Mouse (Mus musculus) kidney, embryonic 14.5 days (tissue): ENCODE results near the gene Ranbp10. TPM values are rescaled to one million over a fixed set of nuclear protein-coding genes. Genes with fewer than 3 reads are reported as not detected.
"Not testable (repeated sequence)": the region's sequence is repeated elsewhere in the genome, so short reads cannot be mapped to it uniquely, and the experiment has no call there.

Experiments used
- ATAC-seq: fragments of 200-750 bp; cut with Nextera tagmentation; 2 replicates; pipeline ENCODE4 v1.8.0; 2017; ENCODE audit warnings: moderate number of reproducible peaks, mild to moderate bottlenecking, moderate TSS enrichment, moderate library complexity; ENCODE audit not compliant: low FRiP score, low TSS enrichment
- H3K27ac ChIP-seq: fragments of 300-500 bp; sonication (generic); 2 replicates; pipeline ENCODE4 v1.5.1; 2014; ENCODE audit warnings: low read depth, mild to moderate bottlenecking, low read length, moderate library complexity, mixed read lengths
- H3K27me3 ChIP-seq: fragments of 300-500 bp; sonication (generic); 2 replicates; pipeline ENCODE4 v1.6.1; 2014; ENCODE audit warnings: mild to moderate bottlenecking, low read length; ENCODE audit not compliant: control insufficient read depth, insufficient read depth
- H3K36me3 ChIP-seq: fragments of 300-500 bp; sonication (generic); 2 replicates; pipeline ENCODE4 v1.6.1; 2014; ENCODE audit warnings: low read length, mixed read lengths; ENCODE audit not compliant: control insufficient read depth, insufficient read depth
- H3K4me1 ChIP-seq: fragments of 300-500 bp; sonication (generic); 2 replicates; pipeline ENCODE4 v1.6.1; 2014; ENCODE audit warnings: low read length, mixed read lengths; ENCODE audit not compliant: control insufficient read depth, insufficient read depth
- H3K4me2 ChIP-seq: fragments of 300-500 bp; sonication (generic); replicated peaks from 2 replicates; pipeline ENCODE4 v1.6.1; 2014; ENCODE audit warnings: low read depth, mild to moderate bottlenecking, low read length
- H3K4me3 ChIP-seq: fragments of 300-500 bp; sonication (generic); 2 replicates; pipeline ENCODE4 v1.5.1; 2014; ENCODE audit warnings: mild to moderate bottlenecking, low read length
- H3K9ac ChIP-seq: fragments of 300-500 bp; sonication (generic); 2 replicates; pipeline ENCODE4 v1.6.1; 2014; ENCODE audit warnings: low read depth, mild to moderate bottlenecking, low read length, moderate library complexity
- H3K9me3 ChIP-seq: fragments of 300-500 bp; sonication (generic); 2 replicates; pipeline ENCODE4 v1.6.1; 2016; ENCODE audit warnings: low read length; ENCODE audit not compliant: control insufficient read depth
- WGBS: fragments of 180-500 bp; shearing (Covaris S2); extraction: QIAGEN DNeasy Blood & Tissue Kit; methylation state at CpG from one replicate; pipeline ENCODE4 v1.1.7; 2014; 5-methylcytosine and 5-hydroxymethylcytosine counted together
- polyA plus RNA-seq: library from polyadenylated mRNA; unstranded; fragments of >200 nt; fragmentation: Nextera tagmentation; extraction: Ambion mirVana; gene quantifications from 2 replicates; pipeline ENCODE4 v1.2.1, GENCODE M21; 2014

The Ranbp10 gene
- polyA plus RNA-seq, 1 experiment from 2014 or later, result 14.9 TPM

- no peak overlapping the region for H3K9ac ChIP-seq
- no peak for ATAC-seq
- peaks cover 5% of the 10 kb centered on the region; the same call in 1 of the 2 replicates for H3K4me1 ChIP-seq
- WGBS, result 93% methylated on average over 11 of the region's 11 CpGs
- peaks cover 57% of the 10 kb centered on the region for H3K36me3 ChIP-seq
- no peak overlapping the region for H3K4me3 ChIP-seq
- no peaks in the 10 kb centered on the region for H3K9me3 ChIP-seq
- H3K27ac ChIP-seq, result no peak overlapping the region
- H3K27me3 ChIP-seq, result no peaks in the 10 kb centered on the region
- H3K4me2 ChIP-seq, result no peak overlapping the region
Observed at GRCm38 (mm10) chr8:105846678-105847077, 19.5 kb upstream of the Ranbp10 start.

GRCm38 (mm10) chr8:105839209-105839608 lies 12.1 kb upstream of the Ranbp10 start:
- no peak overlapping the region for H3K27ac ChIP-seq
- H3K36me3 ChIP-seq, result peaks cover 8% of the 10 kb centered on the region
- no peaks in the 10 kb centered on the region for H3K4me1 ChIP-seq
- H3K27me3 ChIP-seq, result no peaks in the 10 kb centered on the region
- 95% methylated on average over 5 of the region's 5 CpGs for WGBS
- H3K9me3 ChIP-seq, result no peaks in the 10 kb centered on the region
- H3K4me3 ChIP-seq, result no peak overlapping the region
- H3K9ac ChIP-seq, result no peak overlapping the region
- no peak overlapping the region for H3K4me2 ChIP-seq
- no peak for ATAC-seq

GRCm38 (mm10) chr8:105836991-105837390 lies 9.8 kb upstream of the Ranbp10 start:
- no peak for ATAC-seq
- Histone ChIP-seq H3K4me1 (no peaks in the 10 kb centered on the region), H3K4me2 (no peak overlapping the region), H3K36me3 (no peaks in the 10 kb centered on the region), H3K4me3 (no peak overlapping the region), H3K27ac (no peak overlapping the region), H3K9me3 (no peaks in the 10 kb centered on the region), H3K9ac (no peak overlapping the region), H3K27me3 (no peaks in the 10 kb centered on the region)
- 88% methylated on average over 6 of the region's 6 CpGs for WGBS

DNA sequence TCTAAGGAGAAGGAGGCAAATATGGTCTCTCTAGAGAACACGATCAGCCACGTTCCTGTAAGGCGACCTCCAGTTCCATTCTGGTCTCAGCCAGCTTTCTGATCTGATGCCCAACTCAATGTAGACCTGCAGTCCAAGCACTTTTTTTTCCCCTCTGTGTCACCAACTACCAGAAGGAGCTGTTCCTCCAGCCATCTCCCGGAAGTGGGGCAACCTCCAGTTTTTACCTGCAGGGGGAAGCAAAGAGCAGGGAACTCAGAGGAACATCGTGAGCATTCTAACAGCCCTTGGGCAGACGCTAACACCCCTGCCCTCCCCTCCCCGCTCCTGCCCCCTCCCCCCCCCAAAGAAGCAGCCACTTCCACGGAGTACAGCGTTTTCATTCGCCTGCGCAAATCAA lies 8.2 kb upstream of the Ranbp10 start:
- H3K9me3 ChIP-seq, result no peaks in the 10 kb centered on the region
- no peaks in the 10 kb centered on the region for H3K36me3 ChIP-seq
- H3K27ac ChIP-seq, result no peak overlapping the region
- no peak overlapping the region for H3K4me3 ChIP-seq
- no peaks in the 10 kb centered on the region for H3K27me3 ChIP-seq
- WGBS, result 29% methylated on average over 11 of the region's 11 CpGs
- H3K4me2 ChIP-seq, result no peak overlapping the region
- no peak for ATAC-seq
- no peak overlapping the region for H3K9ac ChIP-seq
- no peaks in the 10 kb centered on the region for H3K4me1 ChIP-seq

DNA sequence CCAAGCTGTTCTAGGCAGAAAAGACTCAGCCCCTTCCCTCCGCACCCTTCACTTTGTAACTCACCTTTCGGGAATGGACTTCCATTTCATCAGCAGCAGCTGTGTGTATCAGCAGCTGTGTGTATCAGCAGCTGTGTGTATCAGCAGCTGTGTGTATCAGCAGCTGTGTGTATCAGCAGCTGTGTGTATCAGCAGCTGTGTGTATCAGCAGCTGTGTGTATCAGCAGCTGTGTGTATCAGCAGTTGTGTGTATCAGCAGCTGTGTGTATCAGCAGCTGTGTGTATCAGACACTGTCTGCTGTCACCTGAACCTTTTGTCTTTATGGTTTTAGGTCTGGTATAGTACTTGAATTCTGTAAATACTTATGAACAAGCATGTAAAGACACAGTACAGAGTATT lies 6.6 kb upstream of the Ranbp10 start:
- H3K4me2 ChIP-seq, ATAC-seq, H3K9me3 ChIP-seq, H3K27me3 ChIP-seq, H3K4me1 ChIP-seq, H3K36me3 ChIP-seq, H3K4me3 ChIP-seq, H3K27ac ChIP-seq, H3K9ac ChIP-seq: not testable (repeated sequence)
- WGBS, result 85% methylated on average over 2 of the region's 2 CpGs

- Histone ChIP-seq H3K9ac (peak overlapping the region; percentile 90), H3K4me3 (peak overlapping the region; percentile 70), H3K27me3 (no peaks in the 10 kb centered on the region), H3K27ac (peak overlapping the region; percentile 44), H3K9me3 (no peaks in the 10 kb centered on the region), H3K4me2 (peak overlapping the region; percentile 84), H3K4me1 (peaks cover 10% of the 10 kb centered on the region), H3K36me3 (peaks cover 22% of the 10 kb centered on the region)
- ATAC-seq, result no peak
- under 1% methylated on average over 4 of the region's 4 CpGs for WGBS
Observed at GRCm38 (mm10) chr8:105826379-105826778, 771 bp downstream of the Ranbp10 start.

- Histone ChIP-seq H3K4me2 (peak overlapping the region; percentile 84), H3K9ac (peak overlapping the region; percentile 90; the same call in 1 of the 2 replicates), H3K27me3 (no peaks in the 10 kb centered on the region), H3K36me3 (peaks cover 29% of the 10 kb centered on the region), H3K27ac (no peak overlapping the region), H3K4me3 (peak overlapping the region; percentile 70), H3K4me1 (peaks cover 10% of the 10 kb centered on the region), H3K9me3 (no peaks in the 10 kb centered on the region)
- 57% methylated on average over 4 of the region's 4 CpGs for WGBS
- no peak for ATAC-seq
Observed at GRCm38 (mm10) chr8:105825506-105825905, 1.6 kb downstream of the Ranbp10 start.

DNA sequence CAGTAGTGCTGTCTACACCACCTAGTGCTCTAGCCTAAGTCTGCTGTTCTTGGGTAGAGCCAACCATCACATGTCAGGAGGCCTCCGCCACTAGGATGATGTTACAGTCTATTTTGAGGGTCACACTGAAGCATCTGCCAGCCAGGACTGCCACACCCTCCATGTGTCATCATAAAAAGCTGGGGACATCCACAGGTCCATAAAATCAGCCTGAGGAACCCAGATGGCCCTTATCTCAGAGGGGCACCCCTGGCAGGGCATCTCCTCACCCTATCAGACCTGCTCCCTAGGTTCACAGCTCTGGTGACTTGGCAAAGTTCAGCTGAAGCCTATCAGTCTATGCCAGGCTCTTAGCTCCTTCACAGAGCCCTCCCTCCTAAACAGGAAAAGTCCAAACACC lies 6.2 kb downstream of the Ranbp10 start:
- H3K9me3 ChIP-seq, result no peaks in the 10 kb centered on the region
- H3K4me1 ChIP-seq, result peaks cover 5% of the 10 kb centered on the region
- H3K4me3 ChIP-seq, result no peak overlapping the region
- H3K27ac ChIP-seq, result no peak overlapping the region
- peak; percentile 47 for ATAC-seq
- 100% methylated on average over 1 of the region's 1 CpGs for WGBS
- H3K9ac ChIP-seq, result no peak overlapping the region
- H3K4me2 ChIP-seq, result no peak overlapping the region
- no peaks in the 10 kb centered on the region for H3K27me3 ChIP-seq
- peaks cover 39% of the 10 kb centered on the region for H3K36me3 ChIP-seq

DNA sequence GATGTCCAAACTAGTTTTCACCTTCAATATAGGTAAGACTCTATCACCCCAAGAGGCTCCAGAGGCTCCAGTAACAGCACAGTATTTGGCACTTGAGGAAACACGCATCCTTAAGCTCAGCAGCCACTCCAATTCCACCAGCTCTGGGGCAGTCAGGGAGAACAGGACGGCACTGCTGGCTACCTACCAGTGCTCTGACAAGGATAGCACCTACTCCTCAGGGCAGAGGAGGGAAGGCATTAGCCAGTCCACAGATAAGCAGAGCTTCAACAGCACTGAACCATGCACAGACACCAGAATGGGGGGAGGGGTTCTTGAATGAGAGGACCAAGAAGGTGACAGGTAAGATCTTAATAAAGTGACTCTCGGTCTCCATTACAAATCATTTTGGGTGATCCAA lies 7.5 kb downstream of the Ranbp10 start:
- H3K27ac ChIP-seq, result no peak overlapping the region
- H3K4me3 ChIP-seq, result no peak overlapping the region
- no peaks in the 10 kb centered on the region for H3K4me1 ChIP-seq
- H3K4me2 ChIP-seq, result no peak overlapping the region
- no peaks in the 10 kb centered on the region for H3K27me3 ChIP-seq
- H3K9ac ChIP-seq, result no peak overlapping the region
- peaks cover 36% of the 10 kb centered on the region for H3K36me3 ChIP-seq
- no peaks in the 10 kb centered on the region for H3K9me3 ChIP-seq
- ATAC-seq, result no peak
- 90% methylated on average over 3 of the region's 3 CpGs for WGBS
